Mouse (Mus musculus): ENCODE measurements around the gene Sik3. TPM values are rescaled to one million over a fixed set of nuclear protein-coding genes. Genes with fewer than 3 reads are reported as not detected.
"Not testable (repeated sequence)": the region's sequence is repeated elsewhere in the genome, so short reads cannot be mapped to it uniquely, and the experiment has no call there.

Gene Sik3
- total RNA-seq, 4 experiments from 2014 or later, result 66.2 to 77.3 (median 70.0) TPM

- no peak for DNase-seq
Measured at GRCm38 (mm10) chr9:46060249-46060648, 47.6 kb downstream of the Sik3 start.

DNA sequence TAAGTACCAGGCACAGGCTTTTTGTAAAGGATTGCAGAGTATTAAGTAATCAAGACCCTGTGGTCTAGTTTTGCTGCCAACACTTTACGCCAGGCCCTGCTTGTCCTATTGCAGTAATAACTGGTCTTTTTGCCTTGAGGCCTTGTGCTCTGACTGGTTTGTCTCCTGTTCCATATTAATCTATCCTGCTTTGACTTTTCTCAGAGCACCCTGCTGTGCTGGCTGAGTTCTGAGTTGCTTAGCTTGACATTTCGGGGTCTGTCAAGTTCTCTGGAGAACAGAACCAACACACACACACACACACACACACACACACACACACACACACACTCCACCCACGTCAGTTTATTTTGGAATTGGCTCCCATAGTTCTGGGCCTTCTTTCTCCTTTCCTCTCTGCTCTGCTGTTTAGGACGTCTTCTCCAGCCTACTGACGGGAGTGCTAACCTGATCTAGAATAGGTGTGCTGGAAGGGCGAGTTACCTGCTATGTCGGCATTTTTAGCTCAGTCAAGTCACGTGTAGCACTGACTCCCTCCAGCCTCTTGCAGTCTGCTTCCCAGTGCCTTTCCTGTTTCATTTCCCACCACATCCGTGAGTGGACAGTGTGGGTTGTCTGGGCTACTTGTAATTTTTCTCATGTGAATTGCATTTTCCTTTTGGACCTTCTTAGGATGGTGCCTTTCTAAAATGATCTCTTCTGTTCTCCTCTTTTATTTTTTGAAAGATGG lies 49.2 kb downstream of the Sik3 start:
- peak; percentile 51 for DNase-seq

- no peak for DNase-seq
Measured at GRCm38 (mm10) chr9:46064331-46064730, 51.7 kb downstream of the Sik3 start.

- no peak for DNase-seq
Measured at GRCm38 (mm10) chr9:46066711-46067110, 54.1 kb downstream of the Sik3 start.

- DNase-seq, result no peak
Measured at GRCm38 (mm10) chr9:46067691-46068090, 55.1 kb downstream of the Sik3 start.

- DNase-seq, result no peak
Measured at GRCm38 (mm10) chr9:46069013-46069412, 56.4 kb downstream of the Sik3 start.

GRCm38 (mm10) chr9:46072101-46072835 lies 59.6 kb downstream of the Sik3 start:
- no peak for DNase-seq

GRCm38 (mm10) chr9:46073443-46073842 lies 60.8 kb downstream of the Sik3 start:
- no peak for DNase-seq

GRCm38 (mm10) chr9:46075578-46075977 lies 63.0 kb downstream of the Sik3 start:
- no peak for DNase-seq

GRCm38 (mm10) chr9:46082381-46082821 lies 69.8 kb downstream of the Sik3 start:
- no peak for DNase-seq

- DNase-seq, result no peak
Measured at GRCm38 (mm10) chr9:46083490-46083893, 70.9 kb downstream of the Sik3 start.

GRCm38 (mm10) chr9:46085898-46086297 lies 73.3 kb downstream of the Sik3 start:
- DNase-seq, result no peak

- no peak for DNase-seq
Measured at GRCm38 (mm10) chr9:46086826-46087225, 74.2 kb downstream of the Sik3 start.

DNA sequence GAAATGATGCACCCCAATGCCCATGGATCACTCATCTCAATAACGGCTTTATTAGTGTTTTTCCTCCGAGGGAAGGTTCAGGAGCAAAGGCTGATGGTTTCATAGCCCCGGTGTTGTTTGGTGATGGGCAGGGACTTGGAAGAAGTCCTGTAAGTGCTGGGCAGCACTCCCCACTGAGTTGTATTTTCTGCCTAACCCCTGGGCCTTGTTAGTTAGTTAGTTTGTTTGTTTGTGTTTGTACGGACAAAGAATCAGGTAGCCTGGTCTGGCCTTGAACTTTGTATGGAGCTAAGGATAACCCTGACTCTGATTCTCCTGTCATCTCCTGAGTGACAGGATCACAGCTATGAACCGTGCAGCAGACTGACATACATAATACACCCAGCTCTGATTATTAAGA lies 74.8 kb downstream of the Sik3 start:
- no peak for DNase-seq

GRCm38 (mm10) chr9:46088722-46089121 lies 76.1 kb downstream of the Sik3 start:
- DNase-seq, result no peak

- DNase-seq, result no peak
Measured at GRCm38 (mm10) chr9:46090066-46090465, 77.4 kb downstream of the Sik3 start.

DNA sequence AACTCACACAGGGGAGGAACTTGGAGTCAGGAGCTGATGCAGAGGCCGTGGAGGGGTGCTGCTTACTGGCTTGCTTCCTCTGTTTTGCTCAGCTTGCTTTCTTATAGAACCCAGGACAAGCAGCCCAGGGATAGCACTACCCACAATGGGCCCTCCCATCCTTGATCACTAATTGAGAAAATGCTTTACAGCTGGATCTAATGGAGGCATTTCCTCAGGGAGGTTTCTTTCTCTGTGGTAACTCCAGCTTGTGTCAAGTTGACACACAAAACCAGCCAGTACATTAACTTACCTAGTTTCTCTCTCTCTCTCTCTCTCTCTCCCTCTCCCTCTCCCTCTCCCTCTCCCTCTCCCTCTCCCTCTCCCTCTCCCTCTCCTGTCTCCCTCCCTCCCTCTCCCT lies 78.5 kb downstream of the Sik3 start:
- DNase-seq, result not testable (repeated sequence)

GRCm38 (mm10) chr9:46092633-46093032 lies 80.0 kb downstream of the Sik3 start:
- DNase-seq, result no peak

DNA sequence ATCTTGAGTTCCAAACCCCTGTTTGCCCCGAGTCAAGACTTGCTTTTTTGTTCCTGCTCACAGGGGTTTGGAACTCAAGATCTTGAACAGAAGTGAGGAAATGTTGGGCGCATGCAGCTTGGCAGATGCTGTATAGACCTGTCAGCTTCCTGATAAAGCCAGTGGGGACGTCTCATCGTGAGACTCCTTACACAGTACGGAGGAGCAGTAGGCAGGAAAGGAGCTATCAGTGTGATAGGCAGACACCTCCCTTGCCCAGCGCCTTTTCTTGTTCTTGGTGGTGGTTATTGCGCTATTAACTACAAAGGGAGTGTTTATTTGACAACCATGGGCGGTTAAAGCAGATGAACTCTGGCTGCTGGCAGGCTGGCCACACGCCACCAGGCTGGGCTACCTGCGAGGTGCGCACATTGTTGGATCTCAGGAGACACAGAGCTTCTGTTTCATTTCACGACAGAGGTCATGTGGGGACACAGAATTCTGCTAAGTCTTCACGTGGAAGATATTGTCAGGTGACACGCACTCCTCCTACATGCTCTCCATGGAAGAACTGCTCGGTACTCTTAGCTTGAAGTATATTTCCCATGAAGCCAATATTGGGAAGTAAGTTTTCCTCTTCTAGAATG lies 85.9 kb downstream of the Sik3 start:
- DNase-seq, result no peak

DNA sequence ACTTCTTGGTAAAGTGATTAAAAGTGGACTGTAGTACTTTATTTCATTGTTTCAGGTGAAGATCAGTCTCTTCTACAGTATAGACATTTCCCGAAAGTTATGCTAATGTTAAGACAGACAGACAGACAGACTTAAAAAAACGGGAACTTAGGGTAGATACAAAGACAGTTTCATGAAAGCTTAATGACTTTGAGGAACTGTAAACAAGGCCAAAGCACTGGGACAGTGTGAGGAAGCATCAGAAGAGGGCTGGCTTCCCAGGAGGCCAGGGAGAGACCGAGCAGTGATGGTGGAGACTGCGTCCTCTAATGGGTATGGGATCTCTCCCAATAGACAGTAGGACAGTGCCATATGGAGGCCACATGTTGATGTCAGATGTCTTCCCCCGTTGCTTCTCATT lies 86.5 kb downstream of the Sik3 start:
- no peak for DNase-seq

DNA sequence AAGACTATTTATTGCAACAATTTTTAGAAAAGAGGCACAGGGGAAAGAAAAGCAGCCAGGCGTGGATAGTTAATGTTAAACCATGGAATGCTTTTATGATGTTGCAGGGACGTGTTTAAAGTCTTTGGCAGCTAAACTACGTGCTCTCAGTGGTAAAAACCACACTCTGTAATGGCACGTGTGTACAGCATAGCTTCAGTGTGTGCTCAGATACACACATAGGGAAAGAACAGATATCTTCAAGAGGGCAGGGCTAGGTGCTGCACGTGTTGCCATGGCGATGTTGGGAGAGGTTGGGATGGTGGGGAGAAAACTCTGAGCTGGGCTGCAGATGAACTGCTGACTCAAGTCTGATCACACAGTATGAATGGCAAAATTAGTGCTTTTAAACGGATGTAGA lies 90.5 kb downstream of the Sik3 start:
- DNase-seq, result no peak

DNA sequence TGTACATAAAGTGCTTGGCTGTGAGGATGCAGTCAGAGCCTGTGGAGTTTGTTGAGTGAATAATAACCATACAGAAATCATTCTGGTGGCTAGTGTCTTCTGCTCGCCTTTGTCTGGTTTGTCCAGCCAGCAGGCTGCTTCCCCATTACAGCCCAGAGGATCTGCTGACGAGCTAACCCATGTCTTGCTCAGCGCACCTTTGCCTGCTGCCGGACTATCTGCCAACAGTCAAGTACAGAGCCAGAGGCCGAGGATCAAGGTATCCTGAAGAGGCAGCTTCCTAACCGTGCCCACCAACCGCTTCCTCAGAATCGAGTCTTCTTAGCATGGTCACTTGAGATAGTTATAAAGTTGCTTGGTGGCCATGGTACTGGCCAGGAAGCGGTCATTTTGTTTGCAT lies 93.5 kb downstream of the Sik3 start:
- DNase-seq, result no peak

- DNase-seq, result no peak
Measured at GRCm38 (mm10) chr9:46110648-46111047, 98.0 kb downstream of the Sik3 start.

DNA sequence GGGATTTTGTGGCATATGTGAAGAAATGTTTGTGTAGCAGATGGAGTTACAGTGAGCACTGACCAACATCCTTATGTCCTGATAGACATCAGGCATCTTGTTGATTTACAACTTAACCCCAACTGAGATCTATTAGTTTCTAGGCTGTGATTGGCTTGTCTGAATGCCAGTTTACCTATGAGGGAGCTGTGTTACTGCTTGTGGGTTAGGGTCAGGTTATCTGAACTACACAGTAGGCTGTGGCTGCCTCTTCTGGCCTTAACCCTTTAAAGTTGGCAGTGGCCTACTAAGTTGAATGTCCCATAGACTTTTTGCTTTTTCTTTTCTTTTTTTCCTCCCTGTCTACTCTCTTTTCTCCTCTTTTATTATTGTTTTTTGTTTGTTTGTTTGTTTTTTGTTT lies 98.7 kb downstream of the Sik3 start:
- no peak for DNase-seq

Data from adrenal gland, adult 8-10 months (tissue).